Mouse (Mus musculus) bone marrow macrophage, adult 2 months (primary cell): ENCODE measurements around the gene Gprc5a.

ENCODE experiments used
- CTCF ChIP-seq: IDR thresholded peaks from 2 replicates; pipeline ENCODE4 v1.5.1; 2012; ENCODE audit warnings: low read depth, mild to moderate bottlenecking, low read length, moderate library complexity
- POLR2A ChIP-seq: IDR thresholded peaks from 2 replicates; pipeline ENCODE4 v1.6.1; 2012; ENCODE audit warnings: mild to moderate bottlenecking, low read depth, low read length, borderline replicate concordance

- TF ChIP-seq CTCF (no peak), POLR2A (no peak)
Observed at GRCm38 (mm10) chr6:135090661-135091060, 25.2 kb downstream of the Gprc5a start.
